12 mouse cellular contexts compared by ENCODE assay signal in the genomic region with DNA sequence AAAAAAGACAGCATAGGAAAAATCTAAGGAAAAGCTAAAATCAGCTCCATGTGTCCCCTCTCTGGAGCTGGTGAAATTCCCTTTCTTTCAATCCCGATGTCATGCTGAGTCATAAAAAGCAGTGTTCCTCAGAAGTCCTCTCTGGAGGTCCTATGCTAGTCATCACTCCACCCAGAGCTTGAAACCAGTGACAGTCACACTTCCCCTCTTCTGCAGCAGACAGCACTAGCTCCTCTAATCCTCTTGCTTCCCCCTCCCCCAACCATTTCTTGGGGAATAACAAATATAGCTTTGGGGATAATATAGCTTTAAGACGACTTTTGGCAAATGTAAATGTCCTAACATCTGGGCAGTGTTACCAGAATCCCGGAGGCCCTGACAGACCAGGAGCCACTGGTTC. TPM values are rescaled to one million over a fixed set of nuclear protein-coding genes. Genes with fewer than 3 reads are reported as not detected.
A peak's percentile ranks its signal among the peaks of the same experiment; 100 is the strongest.
DNase-seq lines count a peak whose midpoint lies in the region; ATAC-seq and TF ChIP-seq lines count a peak whose summit lies in the region.
"Had no signal": no experiment of that assay in that cellular context is flagged by ENCODE, and none has a peak within 500 bp of the region (broad histone marks: within the 10 kb centered on the region; RNA-seq: fewer than 3 reads in every experiment).

A gene (plus strand): TSS at position 166 of the 400 bp plus-strand sequence.

- no peak for TF ChIP-seq CTCF in lung, postnatal 0 days (IDR thresholded peaks at IDR 0.05)
- TF ChIP-seq CTCF in left cerebral cortex, adult 2 months (IDR thresholded peaks at IDR 0.05) = no peak

- no peak within 1 kb of the TSS for H3K27ac ChIP-seq in lung, postnatal 0 days (ENCODE audit: low read length)
- H3K27ac ChIP-seq in heart, embryonic 15.5 days = no peak within 1 kb of the TSS
- H3K27ac ChIP-seq in left cerebral cortex, adult 2 months = no peak within 1 kb of the TSS

- no peaks in the 10 kb centered on the region for H3K4me1 ChIP-seq in lung, postnatal 0 days (ENCODE audit: insufficient read depth, low read depth, low read length)
- 0 out of 2 replicates have a peak, but pooled peaks cover 5% of the 10 kb centered on the region for H3K4me1 ChIP-seq in heart, embryonic 15.5 days (replicated peaks)

- H3K27me3 ChIP-seq in lung, postnatal 0 days (replicated peaks; ENCODE audit: insufficient read depth, low read length) = no peaks in the 10 kb centered on the region
- no peaks in the 10 kb centered on the region for H3K27me3 ChIP-seq in heart, embryonic 15.5 days

- 27% methylated on average over 3 of the region's 3 CpGs for WGBS in lung, postnatal 0 days
- 15% methylated on average over 3 of the region's 3 CpGs for whole genome bisulfite sequencing in heart, embryonic 15.5 days

- H3K4me3 ChIP-seq in lung, postnatal 0 days (ENCODE audit: low read depth, low read length) = peak within 1 kb of the TSS; percentile 8; the same call in 1 of the 2 replicates
- 0 out of 2 replicates have a peak within 1 kb of the TSS, but pooled peaks have one; percentile 5 for H3K4me3 ChIP-seq in heart, embryonic 15.5 days
- H3K4me3 ChIP-seq in left cerebral cortex, adult 2 months = no peak within 1 kb of the TSS
- H3K4me3 ChIP-seq: erythroblast, embryonic 14.5 days had no signal

- ATAC-seq in lung, postnatal 0 days = no peak
- no peak for ATAC-seq in heart, embryonic 15.5 days (replicated peaks; ENCODE audit: insufficient number of reproducible peaks, insufficient read depth, low FRiP score, low read depth)

- DNase-seq in heart, adult 8-10 months (ENCODE audit: low spot score) = peak; percentile 18
- no peak for DNase-seq in heart, postnatal 25 days (ENCODE audit: low spot score)
- DNase-seq in lung, postnatal 0 days (ENCODE audit: low spot score) = peak; percentile 21
- DNase-seq in lung, postnatal 14 days = no peak
- DNase-seq in left cerebral cortex, adult 2 months (ENCODE audit: extremely low spot score in 1 of 2, low spot score in 2 of 2) = no peak
- DNase-seq in Muller cell, postnatal 12 days (ENCODE audit: inconsistent ontology term) = no peak
- DNase-seq: cerebellum, postnatal 10 days; layer of hippocampus, adult 9-11 months; thymus, postnatal 14 days had no signal

- intact Hi-C loops in heart, postnatal 25 days (cut with DNase I) = no loop called here
- intact Hi-C loops in left cerebral cortex, adult 2 months (cut with DNase I) = no loop called here

- TF ChIP-seq EP300 in lung, postnatal 0 days (IDR thresholded peaks at IDR 0.05) = no peak

- H3K36me3 ChIP-seq in lung, postnatal 0 days (ENCODE audit: insufficient read depth, low read length) = no peaks in the 10 kb centered on the region
- H3K36me3 ChIP-seq in heart, embryonic 15.5 days = no peaks in the 10 kb centered on the region

- no peak within 1 kb of the TSS for H3K9ac ChIP-seq in lung, postnatal 0 days (replicated peaks; ENCODE audit: low read depth)
- no peak within 1 kb of the TSS for H3K9ac ChIP-seq in heart, embryonic 15.5 days

- no peaks in the 10 kb centered on the region for H3K9me3 ChIP-seq in lung, postnatal 0 days (ENCODE audit: low read length)
- no peaks in the 10 kb centered on the region for H3K9me3 ChIP-seq in heart, embryonic 15.5 days (replicated peaks)

- H3K4me2 ChIP-seq in lung, postnatal 0 days (replicated peaks; ENCODE audit: low read depth, low read length) = no peak within 1 kb of the TSS; the same call in 1 of the 2 replicates
- H3K4me2 ChIP-seq in heart, embryonic 15.5 days = no peak within 1 kb of the TSS; the same call in 1 of the 2 replicates

RNA-seq across cellular contexts. Expression of the gene that starts here (rescaled TPM):
- total RNA-seq in heart, adult 8-10 months (2022) = 1 to 10 TPM; 2.2 to 5.2 (median 3.0) TPM
- 1 to 10 TPM; 4.3 to 4.7 TPM for total RNA-seq in heart, postnatal 25 days (2021)
- 17.3 and 18.1 TPM in 2 replicates for polyA plus RNA-seq in lung, postnatal 0 days (2015; fragmentation: Nextera tagmentation; extraction: Ambion mirVana)
- 7.6 and 7.9 TPM in 2 replicates for polyA plus RNA-seq in heart, embryonic 15.5 days (2015; fragmentation: Nextera tagmentation; extraction: Ambion mirVana)
- 1 to 10 TPM; 1.0 to 1.2 TPM for total RNA-seq in left cerebral cortex, adult 2 months (2021)
- total RNA-seq: megakaryocyte progenitor cell, adult 5-6 weeks had no signal

Comparison
In these comparisons a context has a peak if more than half of its experiments do, and no peak if none do; other contexts are left out.
1. DNase-seq: peak in heart, adult 8-10 months (single experiment) and lung, postnatal 0 days (single experiment); none in heart, postnatal 25 days (single experiment), lung, postnatal 14 days (single experiment), left cerebral cortex, adult 2 months (0 of 2) and Muller cell, postnatal 12 days (single experiment).